In genomic region chr13:56084146-56084905, GRCm38 (mm10) we compare ENCODE assay signal across 28 mouse cellular contexts. TPM values are rescaled to one million over a fixed set of nuclear protein-coding genes. Genes with fewer than 3 reads are reported as not detected.
DNase-seq lines count a peak whose midpoint lies in the region; ATAC-seq and TF ChIP-seq lines count a peak whose summit lies in the region.
"Had no signal": no experiment of that assay in that cellular context is flagged by ENCODE, and none has a peak within 500 bp of the region (broad histone marks: within the 10 kb centered on the region; RNA-seq: fewer than 3 reads in every experiment).

No protein-coding gene starts in this region.

- 89% methylated on average over 20 of the region's 20 CpGs for WGBS in heart, embryonic 12.5 days

- peak; percentile 35 for TF ChIP-seq CTCF in layer of hippocampus, adult 2 months (conservative IDR thresholded peaks at IDR 0.05)

- ATAC-seq in heart, embryonic 12.5 days (ENCODE audit: insufficient number of reproducible peaks, low FRiP score) = no peak
- ATAC-seq: forebrain, postnatal 0 days had no signal

- H3K36me3 ChIP-seq in heart, embryonic 12.5 days = peaks cover 87% of the 10 kb centered on the region

- no peak overlapping the region for H3K27ac ChIP-seq in heart, embryonic 12.5 days (ENCODE audit: poor library complexity, severe bottlenecking)
- H3K27ac ChIP-seq in layer of hippocampus, adult 2 months = no peak overlapping the region
- H3K27ac ChIP-seq: embryonic facial prominence, embryonic 10.5 days; embryonic facial prominence, embryonic 15.5 days; forebrain, embryonic 12.5 days; heart, embryonic 15.5 days; hindbrain, embryonic 10.5 days; hindbrain, embryonic 15.5 days; kidney, embryonic 15.5 days; limb, embryonic 12.5 days; liver, embryonic 15.5 days; neural tube, embryonic 12.5 days had no signal

- intact Hi-C loops in left cerebral cortex, postnatal 14 days (cut with DNase I) = no loop called here

- no peaks in the 10 kb centered on the region for H3K9me3 ChIP-seq in heart, embryonic 12.5 days (replicated peaks)
- H3K9me3 ChIP-seq: embryonic facial prominence, embryonic 10.5 days; embryonic facial prominence, embryonic 15.5 days; forebrain, embryonic 12.5 days; G1E; heart, embryonic 15.5 days; hindbrain, embryonic 10.5 days; hindbrain, embryonic 15.5 days; kidney, embryonic 15.5 days; limb, embryonic 12.5 days; liver, embryonic 15.5 days; neural tube, embryonic 12.5 days had no signal

- no peak overlapping the region for H3K4me3 ChIP-seq in heart, embryonic 12.5 days
- H3K4me3 ChIP-seq in layer of hippocampus, adult 2 months = no peak overlapping the region
- H3K4me3 ChIP-seq: embryonic facial prominence, embryonic 10.5 days; embryonic facial prominence, embryonic 15.5 days; forebrain, embryonic 12.5 days; heart, embryonic 15.5 days; hindbrain, embryonic 10.5 days; hindbrain, embryonic 15.5 days; kidney, embryonic 15.5 days; limb, embryonic 12.5 days; liver, embryonic 15.5 days; neural tube, embryonic 12.5 days had no signal

- peak; percentile 27 to 41 for DNase-seq in heart, adult 18-20 months
- no peak for DNase-seq in layer of hippocampus, adult 2 months (ENCODE audit: low spot score in 2 of 2)
- DNase-seq in layer of hippocampus, adult 9-10 months (ENCODE audit: low spot score) = no peak
- DNase-seq in lung, postnatal 25 days (ENCODE audit: low spot score) = peak; percentile 73
- DNase-seq in left cerebral cortex, postnatal 14 days (ENCODE audit: low spot score in 2 of 2) = no peak
- no peak for DNase-seq in neural tube, embryonic 10.5 days (ENCODE audit: extremely low spot score, low spot score)
- DNase-seq: adrenal gland, adult 8-10 months; cerebellum, adult 8-10 months; cerebellum, postnatal 25 days; forebrain, postnatal 0 days; kidney, adult 18-20 months; kidney, postnatal 36 days; midbrain, embryonic 14.5 days; right cerebral cortex, adult 18-20 months; spleen, adult 18-20 months; thymus, postnatal 25 days had no signal

- H3K27me3 ChIP-seq in heart, embryonic 12.5 days (replicated peaks) = no peaks in the 10 kb centered on the region
- H3K27me3 ChIP-seq: embryonic facial prominence, embryonic 15.5 days; forebrain, embryonic 12.5 days; heart, embryonic 15.5 days; hindbrain, embryonic 15.5 days; kidney, embryonic 15.5 days; limb, embryonic 12.5 days; liver, embryonic 15.5 days; neural tube, embryonic 12.5 days had no signal

- H3K9ac ChIP-seq in heart, embryonic 12.5 days = no peak overlapping the region
- H3K9ac ChIP-seq: embryonic facial prominence, embryonic 15.5 days; forebrain, embryonic 12.5 days; forebrain, postnatal 0 days; heart, embryonic 15.5 days; hindbrain, embryonic 15.5 days; kidney, embryonic 15.5 days; limb, embryonic 12.5 days; liver, embryonic 15.5 days; neural tube, embryonic 12.5 days had no signal

- no peak overlapping the region for H3K4me2 ChIP-seq in heart, embryonic 12.5 days
- H3K4me2 ChIP-seq: embryonic facial prominence, embryonic 15.5 days; forebrain, embryonic 12.5 days; heart, embryonic 15.5 days; hindbrain, embryonic 15.5 days; kidney, embryonic 15.5 days; limb, embryonic 12.5 days; liver, embryonic 15.5 days; neural tube, embryonic 12.5 days had no signal

- peaks cover 29% of the 10 kb centered on the region for H3K4me1 ChIP-seq in heart, embryonic 12.5 days (replicated peaks)
- H3K4me1 ChIP-seq: forebrain, embryonic 12.5 days; liver, embryonic 15.5 days had no signal

RNA-seq across cellular contexts. Expression of gene H2afy, which starts 51.8 kb away (rescaled TPM):
- total RNA-seq in heart, adult 18-20 months (2021) = 10 to 100 TPM; 47.2 to 58.4 TPM
- 141 and 152 TPM in 2 replicates for polyA plus RNA-seq in heart, embryonic 12.5 days (2016; fragmentation: Nextera tagmentation; extraction: Ambion mirVana)
- total RNA-seq in layer of hippocampus, adult 2 months (2021) = 100 to 1,000 TPM; 118 to 122 TPM
- total RNA-seq in left cerebral cortex, postnatal 14 days (2021) = 100 to 1,000 TPM in 1 of 2 experiments, 10 to 100 TPM in 1; 97.2 to 108 TPM

Comparison
In these comparisons a context has a peak if more than half of its experiments do, and no peak if none do; other contexts are left out.
1. DNase-seq: peak in heart, adult 18-20 months (2 of 2) and lung, postnatal 25 days (single experiment); none in layer of hippocampus, adult 2 months (0 of 2), layer of hippocampus, adult 9-10 months (single experiment), left cerebral cortex, postnatal 14 days (0 of 2) and neural tube, embryonic 10.5 days (single experiment).